Mouse (Mus musculus): ENCODE data around the gene Iqch. TPM values are rescaled to one million over a fixed set of nuclear protein-coding genes. Genes with fewer than 3 reads are reported as not detected.
A peak's percentile ranks its signal among the peaks of the same experiment; 100 is the strongest.

The Iqch gene
- polyA plus RNA-seq, 1 experiment from 2014 or later = not detected

DNA sequence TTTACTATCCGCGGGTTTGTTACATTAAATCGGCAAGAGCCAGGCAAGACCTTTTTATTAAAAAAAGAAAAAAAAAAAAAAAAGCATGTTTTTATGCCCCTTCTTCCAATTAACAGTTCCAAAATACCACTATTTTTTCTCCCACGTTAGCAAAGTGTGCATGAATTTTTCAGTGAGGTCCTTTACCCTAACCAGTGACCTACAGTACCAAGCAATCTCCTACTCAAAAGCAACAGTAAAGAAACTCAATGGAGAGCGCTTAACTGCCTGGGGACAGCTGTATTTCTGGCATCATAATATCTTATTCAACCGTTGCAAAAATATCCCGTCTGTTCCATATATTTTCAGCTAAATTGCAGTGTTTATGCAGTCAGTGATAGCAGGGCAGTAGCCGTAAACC lies 224.1 kb downstream of the Iqch start:
- peaks cover 35% of the 10 kb centered on the region for H3K4me1 ChIP-seq
- 21% methylated on average over 8 of the region's 8 CpGs for WGBS
- ATAC-seq (ENCODE audit: low FRiP score) = no peak

DNA sequence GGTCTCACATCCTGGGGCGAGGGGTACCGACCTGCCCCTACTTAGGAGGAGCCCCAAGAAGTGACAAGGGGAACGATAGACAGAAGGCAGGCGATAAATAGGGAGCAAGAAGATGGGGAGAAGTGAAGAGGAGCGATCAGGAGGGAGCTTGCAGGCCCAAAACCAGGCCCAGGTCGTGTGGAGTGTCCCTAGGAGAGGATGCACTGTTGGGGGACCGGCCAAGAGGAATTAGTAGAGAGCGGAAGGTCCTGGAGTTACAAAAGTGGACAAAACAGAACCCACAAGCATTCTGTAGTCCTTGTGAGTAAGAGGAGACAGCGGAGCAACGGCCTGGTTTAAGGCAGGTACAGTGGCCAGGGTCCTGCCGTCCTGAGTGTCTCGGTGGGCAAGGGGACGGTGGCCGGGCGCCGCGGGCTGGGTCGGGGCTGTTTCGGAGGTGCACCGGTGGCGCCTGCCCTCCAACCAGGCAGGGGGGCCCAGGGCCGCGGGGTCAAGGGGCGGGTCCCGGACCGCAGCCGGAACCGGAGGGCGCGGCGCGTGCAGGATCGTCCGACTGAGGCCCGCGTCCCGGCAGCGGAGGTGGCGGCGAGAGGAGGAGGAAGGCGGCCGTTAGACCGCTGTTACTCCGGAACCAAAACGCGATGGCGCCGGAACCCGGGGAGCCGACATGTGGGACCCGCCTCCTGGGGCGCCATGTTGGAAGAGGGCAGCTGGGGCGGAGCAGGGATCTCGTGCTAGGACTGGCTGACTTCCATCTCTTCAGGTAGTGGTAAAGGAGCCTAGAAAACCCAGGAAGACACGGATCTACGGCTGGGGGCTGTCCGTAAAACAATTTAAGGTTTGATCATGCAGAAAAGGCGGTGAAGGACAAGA lies 224.8 kb downstream of the Iqch start, which contains the start of gene Map2k5:
TSS of gene Map2k5 (minus strand) at position 633 of the 873 bp plus-strand sequence.
- H3K4me2 ChIP-seq = peak within 1 kb of the TSS; percentile 85
- WGBS = under 1% methylated on average over 58 of the region's 58 CpGs
- ATAC-seq (ENCODE audit: low FRiP score) = peak; percentile 95
- H3K9me3 ChIP-seq = no peaks in the 10 kb centered on the region
- H3K36me3 ChIP-seq (replicated peaks) = peaks cover 14% of the 10 kb centered on the region; the same call in 1 of the 2 replicates
- H3K27ac ChIP-seq = peak within 1 kb of the TSS; percentile 83
- peaks cover 35% of the 10 kb centered on the region for H3K4me1 ChIP-seq
- no peaks in the 10 kb centered on the region for H3K27me3 ChIP-seq
- H3K4me3 ChIP-seq (replicated peaks) = peak within 1 kb of the TSS; percentile 85
- H3K9ac ChIP-seq = peak within 1 kb of the TSS; percentile 87

More for the DNA sequence above, 224.1 kb downstream of the Iqch start:
- peak overlapping the region; percentile 87 for H3K9ac ChIP-seq
- H3K36me3 ChIP-seq (replicated peaks) = peaks cover 14% of the 10 kb centered on the region; the same call in 1 of the 2 replicates
- H3K27me3 ChIP-seq = no peaks in the 10 kb centered on the region
- H3K27ac ChIP-seq = peak overlapping the region; percentile 83; the same call in 1 of the 2 replicates
- H3K4me2 ChIP-seq = peak overlapping the region; percentile 85
- H3K9me3 ChIP-seq = no peaks in the 10 kb centered on the region
- peak overlapping the region; percentile 85 for H3K4me3 ChIP-seq (replicated peaks)

DNA sequence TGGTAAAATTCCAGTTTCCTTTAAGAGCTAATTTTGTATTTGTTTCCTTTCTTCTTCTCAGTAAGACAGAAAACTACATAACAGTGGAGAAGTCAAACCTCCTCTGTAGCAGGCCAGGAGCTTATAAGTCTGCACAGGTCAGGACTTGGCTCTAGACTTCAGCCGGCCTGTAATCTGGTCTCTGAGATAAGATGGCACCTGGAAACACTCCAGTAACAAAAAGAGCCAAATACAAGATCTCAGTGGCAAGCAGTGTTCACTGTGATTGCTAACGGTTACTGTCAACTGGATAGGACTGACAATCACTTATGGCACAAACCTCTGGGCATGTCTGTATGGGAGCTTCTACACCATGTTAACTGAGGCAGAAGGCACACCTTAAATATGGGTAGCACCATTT lies 229.0 kb downstream of the Iqch start:
- H3K9ac ChIP-seq = no peak overlapping the region
- H3K27me3 ChIP-seq = no peaks in the 10 kb centered on the region
- peaks cover 28% of the 10 kb centered on the region for H3K36me3 ChIP-seq (replicated peaks)
- H3K27ac ChIP-seq = no peak overlapping the region
- peaks cover 32% of the 10 kb centered on the region for H3K4me1 ChIP-seq
- no peak overlapping the region for H3K4me3 ChIP-seq (replicated peaks)
- H3K4me2 ChIP-seq = no peak overlapping the region
- 82% methylated on average over 2 of the region's 2 CpGs for WGBS
- no peaks in the 10 kb centered on the region for H3K9me3 ChIP-seq
- no peak for ATAC-seq (ENCODE audit: low FRiP score)

DNA sequence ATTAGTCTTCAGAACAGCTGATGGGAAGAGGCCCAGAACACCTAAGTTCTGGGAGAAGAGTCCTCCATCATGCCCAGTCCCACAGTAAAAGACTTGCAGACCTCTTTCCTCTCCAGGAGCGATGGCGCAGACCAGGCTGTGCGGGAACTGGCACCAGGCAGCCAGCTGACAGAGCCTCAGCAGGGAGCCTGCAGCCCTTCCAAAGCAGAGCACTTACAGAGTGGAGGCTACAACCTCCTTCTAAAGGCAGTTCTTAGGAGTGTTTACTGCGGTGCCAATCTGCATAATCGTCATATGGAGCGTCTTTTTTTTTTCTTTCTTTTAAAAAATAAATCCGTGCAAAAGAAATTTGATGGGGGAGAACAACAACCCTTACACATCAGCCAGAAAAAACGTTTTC lies 229.8 kb downstream of the Iqch start:
- peaks cover 31% of the 10 kb centered on the region for H3K4me1 ChIP-seq
- H3K9me3 ChIP-seq = no peaks in the 10 kb centered on the region
- no peak overlapping the region for H3K4me3 ChIP-seq (replicated peaks)
- no peak for ATAC-seq (ENCODE audit: low FRiP score)
- H3K9ac ChIP-seq = no peak overlapping the region
- no peak overlapping the region for H3K4me2 ChIP-seq
- H3K36me3 ChIP-seq (replicated peaks) = peaks cover 28% of the 10 kb centered on the region
- H3K27ac ChIP-seq = no peak overlapping the region
- H3K27me3 ChIP-seq = no peaks in the 10 kb centered on the region
- WGBS = 51% methylated on average over 8 of the region's 8 CpGs

Other genes with a start within 250 kb of the Iqch start
- 37.4 TPM in 2 replicates for gene Map2k5, start 224.6 kb downstream of the Iqch start, polyA plus RNA-seq (2016; fragmentation: Nextera tagmentation; extraction: Ambion mirVana)
- gene 2300009A05Rik, start 203.2 kb downstream of the Iqch start, polyA plus RNA-seq (2016; fragmentation: Nextera tagmentation; extraction: Ambion mirVana) = 51.2 and 53.4 TPM in 2 replicates
- 50.4 and 51.5 TPM in 2 replicates for gene Aagab, start 167 bp upstream of the Iqch start, polyA plus RNA-seq (2016; fragmentation: Nextera tagmentation; extraction: Ambion mirVana)
- gene Smad3, start 155.5 kb upstream of the Iqch start, polyA plus RNA-seq (2016; fragmentation: Nextera tagmentation; extraction: Ambion mirVana) = 23.1 and 23.6 TPM in 2 replicates

All from forebrain, embryonic 12.5 days (tissue).